Mouse (Mus musculus) small intestine, adult 2 months (tissue): ENCODE measurements around the gene Pard6a. TPM values are rescaled to one million over a fixed set of nuclear protein-coding genes. Genes with fewer than 3 reads are reported as not detected.

Source experiments
- H3K27ac ChIP-seq: fragments of 200-500 bp; 2 replicates; pipeline ENCODE4 v1.5.1; 2012; ENCODE audit warnings: low read depth, low read length, control low read depth, inconsistent platforms; ENCODE audit not compliant: insufficient read depth
- H3K27me3 ChIP-seq: fragments of 200-500 bp; 2 replicates; pipeline ENCODE4 v1.6.1; 2012; ENCODE audit warnings: mild to moderate bottlenecking, moderate library complexity, low read length, inconsistent platforms; ENCODE audit not compliant: control insufficient read depth, insufficient read depth
- H3K36me3 ChIP-seq: fragments of 200-500 bp; 2 replicates; pipeline ENCODE4 v1.6.1; 2012; ENCODE audit warnings: mild to moderate bottlenecking, low read length, control low read depth, inconsistent platforms; ENCODE audit not compliant: control insufficient read depth, insufficient read depth
- H3K4me1 ChIP-seq: fragments of 200-500 bp; 2 replicates; pipeline ENCODE4 v1.6.1; 2012; ENCODE audit warnings: low read length, inconsistent platforms, mixed read lengths; ENCODE audit not compliant: control insufficient read depth, insufficient read depth, insufficient read length
- H3K4me3 ChIP-seq: fragments of 200-500 bp; 2 replicates; pipeline ENCODE4 v1.5.1; 2012; ENCODE audit warnings: low read depth, mild to moderate bottlenecking, control low read depth, inconsistent platforms, low read length, moderate library complexity
- CTCF ChIP-seq: fragments of 200-500 bp; IDR thresholded peaks from 2 replicates; pipeline ENCODE4 v1.5.1; 2012; ENCODE audit warnings: low read depth, mild to moderate bottlenecking, control low read depth, inconsistent platforms, low read length, moderate library complexity, mixed read lengths; ENCODE audit not compliant: insufficient replicate concordance, insufficient read length; ENCODE audit errors: extremely low read depth
- POLR2A ChIP-seq: fragments of 200-500 bp; IDR thresholded peaks from 2 replicates; pipeline ENCODE4 v1.6.1; 2012; ENCODE audit warnings: low read depth, mild to moderate bottlenecking, control low read depth, inconsistent platforms, low read length, moderate library complexity
- WGBS: fragments of 180-500 bp; shearing (Covaris S2); methylation state at CpG from one replicate; pipeline ENCODE4 v1.1.7; 2018; 5-methylcytosine and 5-hydroxymethylcytosine counted together
- polyA plus RNA-seq: library from polyadenylated mRNA; depleted of rRNA; stranded (reverse); fragments of >200 nt; gene quantifications from 2 replicates; pipeline ENCODE4 v1.2.3, GENCODE M21; 2012; rRNA removed

Pard6a gene
- 5.1 and 7.2 TPM in 2 replicates for polyA plus RNA-seq

DNA sequence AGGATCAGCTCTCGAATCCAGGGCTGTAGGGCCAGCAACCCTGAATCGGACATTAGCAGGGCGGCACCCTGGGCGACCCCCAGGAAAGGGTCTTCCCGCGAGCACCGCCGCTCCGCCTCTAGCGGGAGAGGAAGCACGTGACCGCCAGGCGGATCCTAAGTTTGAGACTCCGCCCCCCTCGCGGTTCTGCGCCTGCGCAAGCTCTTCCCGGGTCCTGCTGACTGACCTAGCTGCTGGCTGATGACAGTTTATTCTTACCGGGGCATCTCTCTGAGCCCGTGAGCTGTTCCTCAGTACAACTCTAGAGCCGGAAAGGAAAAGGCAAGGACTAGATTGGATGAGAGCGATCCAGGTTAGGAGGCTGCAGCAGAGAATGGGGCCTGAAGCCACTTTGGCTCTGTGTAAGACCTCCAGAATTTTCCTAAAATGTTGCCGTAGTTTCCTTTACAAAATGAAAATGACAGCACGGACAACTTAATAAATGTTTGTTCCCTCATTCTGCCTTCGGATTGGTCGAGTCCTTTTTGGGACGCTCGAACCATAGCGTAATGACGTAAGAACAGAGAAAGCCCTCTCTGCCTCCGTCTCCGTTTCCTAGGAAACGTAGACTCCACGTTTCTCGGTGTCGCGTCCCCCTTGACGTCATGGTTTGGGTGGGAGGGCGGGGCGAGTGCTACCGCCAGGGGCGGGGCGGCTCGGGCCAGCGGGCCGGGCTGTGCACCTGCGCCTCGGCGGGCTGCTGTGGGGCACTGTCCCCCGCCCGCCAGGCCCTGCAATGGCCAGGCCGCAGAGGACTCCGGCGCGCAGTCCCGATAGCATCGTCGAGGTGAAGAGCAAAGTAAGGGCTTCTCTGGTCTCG, at the start of gene Pard6a, which contains the start of gene Acd:
Gene Pard6a, plus strand, starts transcription at position 183 of the 859 bp plus-strand sequence.
Gene Acd, minus strand, starts transcription at position 137 of the 859 bp plus-strand sequence.
- peaks cover 7% of the 10 kb centered on the region; the same call in 1 of the 2 replicates for H3K36me3 ChIP-seq
- under 1% methylated on average over 60 of the region's 60 CpGs for WGBS

DNA sequence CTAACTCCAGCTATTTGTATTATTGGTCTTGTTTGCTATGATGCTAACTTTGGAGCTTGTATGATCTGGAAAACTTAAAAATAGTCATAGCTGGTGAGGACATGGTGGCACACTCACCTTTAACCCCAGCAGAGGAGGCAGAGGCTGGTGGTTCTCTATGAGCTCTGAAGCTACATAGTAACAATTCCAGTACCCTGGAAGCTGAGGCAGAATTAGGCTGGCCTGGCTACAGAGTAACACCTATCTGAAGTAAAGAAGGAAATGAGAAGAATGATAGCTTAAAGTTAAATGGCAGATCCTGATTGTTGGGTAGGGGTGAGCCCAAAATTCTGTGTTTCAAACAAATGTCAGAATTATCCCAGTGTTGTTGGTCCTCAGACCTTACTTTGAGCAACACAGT, 43.3 kb upstream of the Pard6a start:
- no peaks in the 10 kb centered on the region for H3K27me3 ChIP-seq
- no peak overlapping the region for H3K4me3 ChIP-seq
- H3K4me1 ChIP-seq: no peaks in the 10 kb centered on the region
- no peak overlapping the region for H3K27ac ChIP-seq
- no peak for TF ChIP-seq CTCF
- no peak for TF ChIP-seq POLR2A
- peaks cover 15% of the 10 kb centered on the region for H3K36me3 ChIP-seq

More for the DNA sequence above, at the start of gene Pard6a, which contains the start of gene Acd:
- Histone ChIP-seq H3K4me3 (peak within 1 kb of the TSS; percentile 80), H3K27ac (peak within 1 kb of the TSS; percentile 89), H3K4me1 (peaks cover 8% of the 10 kb centered on the region), H3K27me3 (no peaks in the 10 kb centered on the region)
- TF ChIP-seq CTCF (no peak), POLR2A (no peak; the same call in 1 of the 2 replicates)

DNA sequence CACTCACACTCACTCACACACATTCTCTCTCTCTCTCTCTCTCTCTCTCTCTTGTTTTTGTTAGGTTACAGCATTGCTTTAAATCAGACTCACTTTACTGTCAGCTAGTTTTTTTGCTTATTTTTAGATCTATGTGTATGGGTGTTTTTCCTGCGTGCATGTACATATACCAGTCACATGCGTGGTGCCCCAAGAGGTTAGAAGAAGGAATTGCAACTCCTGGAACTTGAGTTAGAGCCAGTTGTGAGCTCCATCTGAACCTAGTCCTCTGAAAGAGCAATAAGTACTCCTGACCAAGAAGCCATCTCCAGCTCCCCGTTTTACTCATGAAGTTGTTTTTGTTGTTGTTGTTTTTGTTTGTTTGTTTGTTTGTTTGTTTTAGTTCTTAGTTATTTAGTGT, 39.8 kb upstream of the Pard6a start:
- H3K36me3 ChIP-seq: peaks cover 19% of the 10 kb centered on the region
- TF ChIP-seq CTCF (no peak), POLR2A (no peak)
- H3K27ac ChIP-seq: no peak overlapping the region
- no peaks in the 10 kb centered on the region for H3K27me3 ChIP-seq
- H3K4me3 ChIP-seq: no peak overlapping the region
- WGBS: 54% methylated on average over 3 of the region's 3 CpGs
- H3K4me1 ChIP-seq: no peaks in the 10 kb centered on the region

DNA sequence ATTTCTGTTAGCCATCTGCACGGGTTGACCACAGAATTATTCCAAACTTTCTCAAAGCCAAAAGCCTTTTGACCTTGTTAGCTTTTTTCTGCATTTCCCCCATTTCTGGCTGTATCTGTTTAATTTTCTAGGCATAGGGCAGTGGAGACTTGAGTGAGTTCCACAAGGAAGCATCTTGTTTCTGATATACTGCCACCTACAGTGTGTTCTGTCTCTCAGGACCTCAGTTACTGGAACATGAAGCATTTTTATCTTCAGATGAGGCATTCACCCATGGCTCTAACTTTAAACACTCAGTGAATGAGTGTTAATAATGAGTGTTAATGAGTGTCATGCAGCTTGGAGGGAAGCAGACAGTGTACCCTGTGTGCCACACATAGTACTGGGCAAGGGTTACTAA, 23.1 kb upstream of the Pard6a start:
- Histone ChIP-seq H3K27ac (no peak overlapping the region), H3K27me3 (no peaks in the 10 kb centered on the region), H3K4me3 (no peak overlapping the region), H3K4me1 (no peaks in the 10 kb centered on the region), H3K36me3 (peaks cover 66% of the 10 kb centered on the region)
- TF ChIP-seq CTCF: no peak
- no peak for TF ChIP-seq POLR2A
- 65% methylated on average over 1 of the region's 1 CpGs for WGBS

DNA sequence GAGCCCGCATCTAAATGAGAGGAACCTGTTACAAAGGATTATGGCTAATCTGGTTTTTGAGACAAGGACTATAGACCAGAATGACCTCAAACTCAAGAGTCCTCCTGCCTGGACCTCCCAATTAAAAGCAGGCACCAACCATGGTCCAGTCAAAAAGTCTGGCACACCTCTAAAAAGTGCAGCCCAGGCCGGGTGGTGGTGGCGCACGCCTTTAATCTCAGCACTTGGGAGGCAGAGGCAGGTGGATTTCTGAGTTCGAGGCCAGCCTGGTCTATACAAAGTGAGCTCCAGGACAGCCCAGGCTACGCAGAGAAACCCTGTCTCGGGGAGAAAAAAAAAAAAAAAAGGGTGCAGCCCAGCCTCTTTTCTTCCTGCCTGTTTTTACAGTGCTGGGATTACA, 15.6 kb upstream of the Pard6a start:
- WGBS: 69% methylated on average over 7 of the region's 7 CpGs
- peaks cover 26% of the 10 kb centered on the region for H3K36me3 ChIP-seq
- H3K27ac ChIP-seq: no peak overlapping the region
- no peaks in the 10 kb centered on the region for H3K27me3 ChIP-seq
- H3K4me3 ChIP-seq: no peak overlapping the region
- no peaks in the 10 kb centered on the region; the same call in 1 of the 2 replicates for H3K4me1 ChIP-seq
- TF ChIP-seq CTCF: no peak
- TF ChIP-seq POLR2A: no peak

DNA sequence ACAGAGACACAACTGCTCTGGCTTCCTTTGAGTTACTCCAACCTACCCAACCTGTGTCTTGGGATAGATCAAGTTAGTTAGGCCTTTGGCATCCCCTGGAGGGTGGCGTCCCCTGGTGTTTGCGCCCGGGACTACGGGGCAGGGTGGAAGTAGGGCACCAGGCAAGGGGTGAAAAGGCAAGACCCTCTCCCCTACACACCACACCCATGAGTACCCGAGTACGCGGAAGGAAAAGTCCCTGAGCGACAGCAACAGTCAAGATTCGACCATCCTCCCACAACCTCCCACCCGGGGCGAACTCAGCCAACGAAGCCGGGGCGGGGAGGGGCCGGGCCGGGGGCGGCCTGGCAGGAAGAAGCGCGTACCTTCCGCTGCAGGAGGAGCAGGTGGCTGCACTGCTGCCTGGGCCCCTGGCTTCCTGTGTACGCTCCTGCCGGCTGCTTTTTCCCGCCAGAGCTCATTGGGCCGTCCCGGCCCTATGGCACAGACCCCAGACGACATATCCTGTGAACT, 15.1 kb upstream of the Pard6a start, which contains the start of gene Carmil2:
Gene Carmil2, plus strand, starts transcription at position 479 of the 513 bp plus-strand sequence.
- Histone ChIP-seq H3K27ac (no peak within 1 kb of the TSS), H3K36me3 (peaks cover 21% of the 10 kb centered on the region), H3K27me3 (no peaks in the 10 kb centered on the region), H3K4me3 (peak within 1 kb of the TSS; percentile 57), H3K4me1 (no peaks in the 10 kb centered on the region; the same call in 1 of the 2 replicates)
- TF ChIP-seq POLR2A (no peak), CTCF (peak; percentile 68; the same call in 1 of the 2 replicates)
- 5% methylated on average over 26 of the region's 26 CpGs for WGBS

DNA sequence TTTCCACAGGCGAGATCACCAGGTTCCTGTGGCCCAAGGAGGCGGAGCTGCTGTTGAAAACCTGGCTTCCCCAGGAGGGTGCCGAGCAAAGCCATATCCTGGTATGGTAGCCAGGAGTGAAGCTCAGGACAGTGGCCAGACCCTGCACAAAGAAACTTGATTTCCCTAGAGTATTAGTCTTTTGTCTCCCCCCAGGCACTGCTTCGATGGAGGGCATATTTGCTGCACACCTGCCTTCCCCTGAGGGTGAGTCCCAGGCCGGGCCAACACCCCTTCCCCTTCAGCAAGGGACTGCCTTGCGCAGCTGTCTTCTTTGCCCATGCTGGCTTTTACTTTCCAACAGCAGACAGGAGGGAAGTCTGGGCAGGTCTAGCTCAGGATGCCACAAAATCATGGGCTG, 14.4 kb upstream of the Pard6a start:
- WGBS: 48% methylated on average over 6 of the region's 6 CpGs
- H3K4me3 ChIP-seq: peak overlapping the region; percentile 57
- H3K36me3 ChIP-seq: peaks cover 16% of the 10 kb centered on the region
- no peaks in the 10 kb centered on the region; the same call in 1 of the 2 replicates for H3K4me1 ChIP-seq
- no peaks in the 10 kb centered on the region for H3K27me3 ChIP-seq
- TF ChIP-seq POLR2A: no peak
- no peak for TF ChIP-seq CTCF
- H3K27ac ChIP-seq: no peak overlapping the region
